Mouse (Mus musculus): ENCODE measurements at regions not wholly inside any gene's neighbourhood (a gene's known extent, or its start where the extent isn't known, plus 50 kb on each side); places are given as distances from the start of the nearest gene placed in this dataset.

DNA sequence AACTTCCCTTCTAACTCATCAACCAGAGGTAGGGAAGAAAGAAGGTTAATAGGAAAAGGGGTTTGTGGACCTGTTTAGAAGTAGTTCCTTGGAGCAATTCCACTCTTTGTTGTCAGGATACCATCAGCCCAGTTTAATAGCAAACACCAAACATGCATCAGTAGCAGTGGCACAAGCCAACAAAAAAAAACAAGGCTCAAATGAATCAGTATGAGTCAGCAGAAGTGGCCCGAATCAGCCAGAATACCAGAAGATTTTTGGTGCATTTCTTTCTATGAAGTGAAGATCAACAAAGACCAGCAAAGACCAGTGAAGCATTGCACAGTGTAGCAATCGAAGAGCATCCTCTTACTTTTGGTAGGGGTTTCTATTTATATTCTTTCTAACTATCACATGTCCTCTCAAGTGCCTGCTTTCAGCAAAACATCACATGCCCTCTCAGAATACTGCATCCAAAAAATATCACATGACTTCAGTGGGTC is 52.9 kb upstream of the Gm10944 start:
- peak; percentile 7 for DNase-seq (ENCODE audit: low read depth)

DNA sequence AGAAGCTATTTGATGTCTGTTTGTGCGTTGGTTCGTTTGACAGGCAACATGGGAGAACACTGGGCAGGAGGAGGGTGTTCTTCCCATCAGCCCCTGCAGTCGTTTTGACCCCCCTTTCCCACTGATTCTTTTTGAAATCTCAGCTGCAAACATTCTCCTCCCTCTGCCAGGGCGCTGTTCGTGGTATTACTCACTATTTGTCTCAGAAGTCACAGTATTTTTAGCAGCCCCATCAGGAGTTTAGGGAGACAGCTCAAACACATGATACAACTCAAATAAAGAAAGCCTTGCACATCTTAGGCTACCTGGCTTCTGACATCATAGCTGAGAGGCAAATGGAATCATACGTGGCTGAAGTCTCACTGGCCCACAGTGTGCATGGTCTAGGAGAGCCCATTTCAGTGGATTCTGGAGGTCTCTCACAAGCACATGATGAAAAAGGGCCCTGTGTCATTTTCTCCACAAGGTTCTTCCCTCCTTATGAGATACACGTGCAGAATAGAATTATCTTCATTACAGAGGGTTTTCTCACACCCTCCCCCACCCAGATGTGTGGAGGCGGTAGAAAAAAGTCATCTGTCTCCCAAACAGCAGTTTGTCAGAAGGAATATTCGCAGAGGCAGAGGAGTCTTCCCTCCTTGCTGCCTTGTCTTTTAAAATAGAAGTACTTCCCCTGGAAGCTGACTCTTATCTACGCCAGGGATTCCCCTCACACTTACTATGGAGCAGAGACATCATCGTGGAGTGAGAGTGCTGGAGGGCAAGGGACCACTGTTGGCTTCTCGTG is 57.1 kb upstream of the Rab32 start:
- DNase-seq (ENCODE audit: low read depth), result no peak

DNA sequence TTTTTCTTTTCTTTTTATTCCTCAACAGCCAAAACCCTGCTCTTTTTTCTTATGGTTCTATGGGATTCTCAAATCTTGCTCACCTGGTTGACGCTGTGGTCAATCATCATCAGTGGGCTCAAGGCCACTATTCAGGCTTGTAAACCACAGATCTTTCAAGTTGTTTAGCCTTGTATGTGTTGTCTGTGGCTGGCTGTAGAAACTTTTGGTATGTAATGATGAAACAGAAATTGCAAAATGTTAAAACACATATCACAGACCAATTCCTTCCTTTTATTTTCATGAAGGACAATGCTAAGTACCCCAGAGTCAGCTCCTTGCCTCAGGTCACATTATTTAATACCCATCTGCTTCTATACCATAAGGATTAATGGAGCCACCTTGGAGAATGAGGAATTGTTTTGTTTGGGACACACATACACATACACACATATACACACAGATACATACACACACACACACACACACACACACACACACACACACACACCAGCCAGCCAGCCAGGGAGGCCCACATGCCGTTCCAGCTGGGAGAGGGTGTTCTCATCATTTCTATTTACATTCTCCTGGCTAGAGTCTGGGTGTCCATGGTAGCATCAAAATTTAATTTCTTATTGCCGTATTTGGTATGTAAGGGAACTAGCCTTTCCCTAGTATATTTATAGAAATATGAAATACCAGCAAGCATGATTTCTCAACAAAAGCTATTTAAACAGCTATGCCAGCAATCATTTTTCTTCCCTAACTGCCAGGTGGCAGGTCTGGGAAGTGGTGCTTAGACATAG is 52.7 kb upstream of the Rab32 start:
- no peak for DNase-seq (ENCODE audit: low read depth)

DNA sequence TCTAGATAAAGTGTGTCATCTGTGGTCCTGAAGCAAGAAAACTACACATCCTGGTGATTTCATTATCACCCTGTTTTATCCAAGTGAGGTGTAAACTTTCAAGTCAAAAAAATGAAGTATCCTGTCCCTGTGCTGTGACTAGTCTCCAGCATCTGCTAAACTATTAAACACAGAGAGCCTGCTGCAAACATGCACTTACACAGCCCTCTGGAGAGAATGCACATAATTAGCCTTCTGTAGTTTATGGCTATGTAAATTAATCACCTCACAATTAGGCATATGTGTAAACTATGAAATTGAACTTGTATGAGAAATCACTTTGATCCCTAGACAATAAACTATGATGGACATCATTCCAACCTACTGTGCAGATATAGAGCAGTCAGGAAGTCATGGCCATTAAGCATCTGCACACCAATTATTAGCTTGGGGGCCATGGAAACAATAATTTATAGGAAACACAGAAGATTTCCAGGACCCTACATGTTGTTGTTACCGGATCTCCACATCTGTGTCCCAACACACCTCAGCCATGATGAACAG is 50.6 kb upstream of the Rab32 start:
- DNase-seq (ENCODE audit: low read depth), result no peak
